Mouse (Mus musculus) MEL (cell line): Measurements from ENCODE around the gene Aldh16a1.

Experiments
- BHLHE40 ChIP-seq: IDR thresholded peaks from 2 replicates; pipeline ENCODE4 v1.6.1; 2012; ENCODE audit warnings: low read depth, mild to moderate bottlenecking, inconsistent platforms, low read length, improper control_type of control experiment, borderline replicate concordance
- CHD1 ChIP-seq: IDR thresholded peaks from 2 replicates; pipeline ENCODE4 v1.6.1; 2012; ENCODE audit warnings: low read depth, mild to moderate bottlenecking, inconsistent platforms, low read length, improper control_type of control experiment
- CTCF ChIP-seq, 3 experiments: IDR thresholded peaks in 2 of 3; conservative IDR thresholded peaks in 1 of 3; 2 replicates each; pipeline ENCODE4 v1.5.1; 2011 to 2012; ENCODE audit warnings: low read length in 3 of 3, low read depth in 2 of 3, mild to moderate bottlenecking in 2 of 3, improper control_type of control experiment in 1 of 3, inconsistent platforms in 1 of 3, mixed read lengths in 1 of 3, moderate library complexity in 1 of 3; ENCODE audit not compliant: control insufficient read depth in 1 of 3, insufficient read depth in 1 of 3, poor library complexity in 1 of 3, severe bottlenecking in 1 of 3
- EP300 ChIP-seq, 2 experiments: IDR thresholded peaks; 2 replicates each; pipeline ENCODE4 v1.6.1; 2011; ENCODE audit warnings: improper control_type of control experiment in 2 of 2, low read length in 2 of 2, low read depth in 1 of 2, mild to moderate bottlenecking in 1 of 2
- GABPA ChIP-seq: IDR thresholded peaks from 2 replicates; pipeline ENCODE4 v1.6.1; 2012; ENCODE audit warnings: low read depth, mild to moderate bottlenecking, inconsistent platforms, low read length, improper control_type of control experiment, moderate library complexity
- HCFC1 ChIP-seq: IDR thresholded peaks from 2 replicates; pipeline ENCODE4 v1.6.1; 2012; ENCODE audit warnings: low read depth, mild to moderate bottlenecking, inconsistent platforms, low read length, improper control_type of control experiment, moderate library complexity
- KAT2A ChIP-seq: conservative IDR thresholded peaks from 2 replicates; pipeline ENCODE4 v1.6.1; 2012; ENCODE audit warnings: low read depth, low read length, improper control_type of control experiment, inconsistent platforms
- MAX ChIP-seq: IDR thresholded peaks from 2 replicates; pipeline ENCODE4 v1.6.1; 2011; ENCODE audit warnings: low read length, improper control_type of control experiment
- MEF2A ChIP-seq: IDR thresholded peaks from 2 replicates; pipeline ENCODE4 v1.6.1; 2014; ENCODE audit warnings: low read depth, mild to moderate bottlenecking, inconsistent platforms, low read length, improper control_type of control experiment; ENCODE audit not compliant: poor library complexity, insufficient replicate concordance, severe bottlenecking; ENCODE audit errors: extremely low read depth
- POLR2A ChIP-seq, 2 experiments: IDR thresholded peaks; 2 replicates each; pipeline ENCODE4 v1.6.1; 2011 to 2012; ENCODE audit warnings: low read length in 2 of 2, mild to moderate bottlenecking in 2 of 2, control low read depth in 1 of 2, improper control_type of control experiment in 1 of 2, low read depth in 1 of 2, moderate library complexity in 1 of 2; ENCODE audit not compliant: control insufficient read depth in 1 of 2, insufficient read depth in 1 of 2, poor library complexity in 1 of 2
- SMC3 ChIP-seq: IDR thresholded peaks from 2 replicates; pipeline ENCODE4 v1.6.1; 2011; ENCODE audit warnings: low read depth, low read length, improper control_type of control experiment
- TAL1 ChIP-seq: IDR thresholded peaks from 2 replicates; pipeline ENCODE4 v1.6.1; 2012; ENCODE audit warnings: mild to moderate bottlenecking, inconsistent platforms, low read length, moderate library complexity, mixed read lengths

- TF ChIP-seq BHLHE40 (no peak), POLR2A (IDR thresholded peaks at IDR 0.05; ENCODE audit: control insufficient read depth in 1 of 2, insufficient read depth in 1 of 2, low read depth in 1 of 2, low read length in 2 of 2, poor library complexity in 1 of 2) (peak; percentile 41 to 53; a peak in 2 of 4 replicates), CHD1 (no peak), KAT2A (no peak), CTCF (IDR thresholded peaks at IDR 0.05 in 2 of 3, conservative IDR thresholded peaks at IDR 0.05 in 1 of 3; ENCODE audit: control insufficient read depth in 1 of 3, insufficient read depth in 1 of 3, low read depth in 2 of 3, low read length in 3 of 3, poor library complexity in 1 of 3, severe bottlenecking in 1 of 3) (no peak), GABPA (no peak), MEF2A (no peak), HCFC1 (0 out of 2 replicates have a peak, but pooled peaks have one; percentile 30), SMC3 (no peak), TAL1 (no peak), EP300 (IDR thresholded peaks at IDR 0.05; ENCODE audit: low read depth in 1 of 2, low read length in 2 of 2) (no peak), MAX (no peak)
Observed at GRCm38 (mm10) chr7:45134544-45135026, 19.8 kb downstream of the Aldh16a1 start.
